In the genomic region with DNA sequence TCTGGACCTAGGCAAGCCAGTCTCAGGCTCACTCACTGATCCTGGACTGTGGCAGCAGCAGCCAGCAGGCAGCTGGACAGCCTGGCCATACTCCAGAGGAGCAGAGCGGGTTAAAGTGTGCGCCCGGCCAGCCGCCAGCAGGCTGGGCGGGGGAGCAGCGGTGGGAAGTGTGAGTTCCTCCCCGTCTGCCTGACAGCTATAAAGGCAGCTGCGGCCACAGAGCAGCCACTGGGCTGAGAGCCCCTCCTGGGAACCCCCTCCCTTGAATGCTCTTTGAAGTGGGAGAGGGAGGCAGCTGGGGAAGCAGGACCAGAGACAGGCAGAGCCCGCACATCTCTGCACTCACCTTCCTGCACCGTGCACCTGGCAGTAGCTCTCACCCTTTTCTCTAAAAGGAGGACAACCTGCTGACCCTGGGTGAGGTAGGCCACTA, we compare ENCODE assay signal across 10 mouse cellular contexts. TPM values are rescaled to one million over a fixed set of nuclear protein-coding genes. Genes with fewer than 3 reads are reported as not detected.
DNase-seq lines count a peak whose midpoint lies in the region; ATAC-seq and TF ChIP-seq lines count a peak whose summit lies in the region.
"Had no signal": no experiment of that assay in that cellular context is flagged by ENCODE, and none has a peak within 500 bp of the region (broad histone marks: within the 10 kb centered on the region; RNA-seq: fewer than 3 reads in every experiment).

A gene (plus strand): TSS at position 228 of the 433 bp plus-strand sequence.

- 0 out of 2 replicates have a peak within 1 kb of the TSS, but pooled peaks have one; percentile 21 for H3K27ac ChIP-seq in forebrain, postnatal 0 days (ENCODE audit: low read depth, low read length)
- 0 out of 2 replicates have a peak within 1 kb of the TSS, but pooled peaks have one; percentile 9 for H3K27ac ChIP-seq in olfactory bulb, adult 2 months (ENCODE audit: insufficient read depth, low read depth, low read length)
- H3K27ac ChIP-seq: liver, embryonic 15.5 days had no signal

- peaks cover 12% of the 10 kb centered on the region for H3K4me1 ChIP-seq in forebrain, postnatal 0 days (ENCODE audit: insufficient read depth)
- H3K4me1 ChIP-seq in olfactory bulb, adult 2 months (ENCODE audit: control insufficient read depth, insufficient read depth, low read length) = peaks cover 35% of the 10 kb centered on the region

- no peaks in the 10 kb centered on the region for H3K27me3 ChIP-seq in forebrain, postnatal 0 days (ENCODE audit: insufficient read depth, low read length)

- no peaks in the 10 kb centered on the region for H3K36me3 ChIP-seq in forebrain, postnatal 0 days (ENCODE audit: insufficient read depth)
- H3K36me3 ChIP-seq: liver, embryonic 15.5 days had no signal

- no peak within 1 kb of the TSS for H3K4me2 ChIP-seq in forebrain, postnatal 0 days (ENCODE audit: low read depth)
- H3K4me2 ChIP-seq: liver, embryonic 15.5 days had no signal

- 5% methylated on average over 10 of the region's 10 CpGs for WGBS in forebrain, postnatal 0 days
- WGBS in olfactory bulb, adult 2 months = 44% methylated on average over 10 of the region's 10 CpGs

- intact Hi-C loops in heart, postnatal 14 days (cut with DNase I) = loop anchor here (2.0 to 5.0 kb wide), 3 partner anchors 37 to 158 kb away; no protein-coding TSS in a partner anchor

- no peaks in the 10 kb centered on the region for H3K9me3 ChIP-seq in forebrain, postnatal 0 days (ENCODE audit: low read length)
- H3K9me3 ChIP-seq: liver, embryonic 15.5 days had no signal

- no peak for TF ChIP-seq POLR2A in olfactory bulb, adult 2 months (IDR thresholded peaks at IDR 0.05; ENCODE audit: insufficient read depth, low read depth, low read length)

- no peak within 1 kb of the TSS for H3K4me3 ChIP-seq in forebrain, postnatal 0 days (ENCODE audit: low read depth, low read length)
- H3K4me3 ChIP-seq in olfactory bulb, adult 2 months (ENCODE audit: insufficient read depth, low read depth, low read length) = no peak within 1 kb of the TSS
- H3K4me3 ChIP-seq: liver, embryonic 15.5 days had no signal

- ATAC-seq in forebrain, postnatal 0 days = peak; percentile 79
- ATAC-seq: Patski had no signal

- H3K9ac ChIP-seq in forebrain, postnatal 0 days = no peak within 1 kb of the TSS
- H3K9ac ChIP-seq: liver, embryonic 15.5 days had no signal

- no peak for TF ChIP-seq CTCF in forebrain, postnatal 0 days (IDR thresholded peaks at IDR 0.05; ENCODE audit: low read depth)
- no peak for TF ChIP-seq CTCF in olfactory bulb, adult 2 months (IDR thresholded peaks at IDR 0.05; ENCODE audit: insufficient read depth, low read depth, low read length)

- peak; percentile 79 for DNase-seq in 3T3-L1 (ENCODE audit: low read depth, low spot score)
- peak; percentile 54 for DNase-seq in brain, adult 2 months (ENCODE audit: low read depth, low spot score)
- DNase-seq in forebrain, postnatal 0 days = peak; percentile 71
- DNase-seq in heart, postnatal 14 days = peak; percentile 92 to 94
- DNase-seq in kidney, postnatal 36 days = peak; percentile 91 to 92
- DNase-seq in lung, adult 18-20 months = peak; percentile 70 to 76
- peak; percentile 72 for DNase-seq in thymus, postnatal 4 days

RNA-seq across cellular contexts. Expression of the gene that starts here (rescaled TPM):
- total RNA-seq in forebrain, postnatal 0 days (2014; rRNA removed) = 24.5 and 32.9 TPM in 2 replicates
- polyA plus RNA-seq in forebrain, postnatal 0 days (2015; fragmentation: Nextera tagmentation; extraction: Ambion mirVana) = 12.7 and 14.8 TPM in 2 replicates
- total RNA-seq in heart, postnatal 14 days (2021) = 10 to 100 TPM; 27.9 to 36.3 TPM
- not detected in 2 replicates for polyA plus RNA-seq in olfactory bulb, adult 2 months (2012; ENCODE audit: insufficient read depth, insufficient read length, low replicate concordance, missing spikeins)

Comparison
In these comparisons a context has a peak if more than half of its experiments do, and no peak if none do; other contexts are left out.
1. RNA of the gene that starts here (polyA plus RNA-seq): 12.7 to 14.8 TPM in forebrain, postnatal 0 days; not detected in olfactory bulb, adult 2 months; every median in the first group is over 10 times any median in the second.
2. Peak in every context shown above with its lines, with median percentiles within 50 percentile points of each other: DNase-seq.